Mouse (Mus musculus): ENCODE results near the gene Git2. TPM values are rescaled to one million over a fixed set of nuclear protein-coding genes. Genes with fewer than 3 reads are reported as not detected.

Gene Git2
- total RNA-seq, 2 experiments from 2014 or later, result 46.8 to 47.2 TPM

DNA sequence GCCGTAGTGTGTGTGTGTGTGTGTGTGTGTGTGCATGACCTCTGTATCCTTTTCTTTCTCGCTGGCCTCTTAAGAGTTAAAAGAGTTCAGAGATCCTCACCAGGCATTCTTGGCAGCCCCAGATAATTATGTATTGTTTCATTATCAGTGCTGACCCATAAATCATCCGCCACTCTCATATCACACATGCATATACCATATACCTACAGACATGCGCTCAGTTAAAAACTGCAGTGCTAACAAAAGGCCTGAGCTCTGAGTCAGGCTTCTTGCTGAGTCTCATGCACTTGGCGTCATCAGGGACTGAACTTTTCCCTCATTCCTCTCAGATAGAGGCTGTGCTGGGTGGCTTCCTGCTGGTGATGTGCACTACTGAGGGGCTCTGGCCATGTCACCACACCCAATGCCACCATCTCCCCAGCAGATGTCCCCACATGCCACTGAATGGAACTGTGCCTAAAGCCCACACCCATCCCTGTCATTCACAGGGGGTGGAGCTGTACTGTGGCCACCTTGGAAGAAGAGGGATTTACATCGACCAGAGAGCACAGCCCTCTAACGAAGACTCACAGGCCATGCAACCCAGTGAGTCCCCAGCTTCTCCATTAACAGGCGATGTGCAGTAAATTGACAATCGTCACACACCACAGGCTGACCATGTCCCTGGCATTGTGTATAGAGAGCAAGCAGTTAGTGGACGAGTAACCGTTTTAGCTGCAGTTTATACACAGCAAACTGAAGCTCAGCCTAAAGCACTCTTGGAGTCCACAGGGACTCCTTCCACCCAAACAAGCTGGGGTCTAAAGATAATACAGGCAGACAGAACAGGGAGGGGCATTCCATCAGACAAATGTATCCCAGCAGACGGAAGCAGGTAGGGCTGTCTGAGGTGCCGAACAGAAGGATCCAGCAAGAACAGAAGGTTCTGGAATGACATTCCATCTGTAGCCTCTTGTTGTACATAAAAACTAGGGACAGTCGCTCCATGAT is 72.6 kb downstream of the Git2 start:
- no peak for DNase-seq (ENCODE audit: extremely low spot score in 1 of 2, low spot score in 2 of 2)
- intact Hi-C loops (cut with DNase I), result no loop called here

DNA sequence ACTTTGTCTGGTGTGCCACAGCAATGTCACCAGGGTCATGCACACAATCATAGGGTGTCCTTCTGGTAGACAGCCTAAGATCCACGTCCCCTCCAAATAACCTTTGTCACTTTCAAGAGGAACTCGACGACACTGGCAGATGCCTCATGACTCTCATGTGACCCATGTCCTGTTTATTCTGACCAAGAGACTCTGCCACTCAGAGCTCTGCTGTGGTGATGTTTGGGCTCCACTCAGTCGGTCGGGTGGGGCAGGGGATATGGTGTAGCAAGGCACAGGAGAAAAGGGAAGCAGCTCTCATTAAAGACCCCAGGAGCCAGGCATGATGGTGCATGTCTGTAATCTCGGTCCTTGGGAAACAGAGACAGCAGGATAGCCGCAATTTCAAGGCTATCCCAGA is 76.3 kb downstream of the Git2 start:
- no peak for DNase-seq (ENCODE audit: extremely low spot score in 1 of 2, low spot score in 2 of 2)
- intact Hi-C loops (cut with DNase I), result no loop called here

DNA sequence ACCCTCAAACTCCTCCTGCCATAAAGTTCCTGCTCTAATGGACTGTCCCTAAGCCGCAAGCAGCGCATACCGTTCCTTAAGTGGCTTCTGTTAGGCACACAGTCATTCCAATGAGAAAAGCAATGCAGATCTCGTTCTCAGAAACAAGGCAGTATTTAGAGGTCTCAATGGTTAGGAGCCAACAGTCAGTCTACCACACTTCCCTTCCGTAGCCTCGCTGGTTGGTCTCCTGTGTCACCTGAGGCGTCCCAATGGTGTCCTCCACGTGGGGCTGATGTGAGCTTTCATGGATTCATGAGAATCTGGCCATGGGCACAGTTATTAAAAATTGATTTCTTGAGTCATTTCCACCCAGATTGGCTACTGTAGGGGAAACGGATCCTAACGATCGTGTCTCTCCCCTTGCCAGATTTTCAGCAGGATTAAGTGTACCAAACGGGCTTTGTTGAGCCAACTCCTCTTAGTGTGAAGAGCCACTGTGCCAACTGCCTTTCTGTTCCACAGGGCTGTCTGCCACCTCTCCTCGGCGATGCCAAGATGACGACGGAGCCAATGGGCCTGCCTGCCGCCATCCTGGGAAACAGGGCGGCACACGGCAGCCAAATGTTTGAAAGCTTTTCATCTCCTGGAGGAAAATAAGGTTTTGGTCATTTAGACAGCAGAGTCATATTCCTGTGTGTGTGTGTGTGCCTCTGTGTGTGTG is 77.1 kb downstream of the Git2 start:
- intact Hi-C loops (cut with DNase I), result no loop called here
- DNase-seq (ENCODE audit: extremely low spot score in 1 of 2, low spot score in 2 of 2), result peak; percentile 74 to 86

DNA sequence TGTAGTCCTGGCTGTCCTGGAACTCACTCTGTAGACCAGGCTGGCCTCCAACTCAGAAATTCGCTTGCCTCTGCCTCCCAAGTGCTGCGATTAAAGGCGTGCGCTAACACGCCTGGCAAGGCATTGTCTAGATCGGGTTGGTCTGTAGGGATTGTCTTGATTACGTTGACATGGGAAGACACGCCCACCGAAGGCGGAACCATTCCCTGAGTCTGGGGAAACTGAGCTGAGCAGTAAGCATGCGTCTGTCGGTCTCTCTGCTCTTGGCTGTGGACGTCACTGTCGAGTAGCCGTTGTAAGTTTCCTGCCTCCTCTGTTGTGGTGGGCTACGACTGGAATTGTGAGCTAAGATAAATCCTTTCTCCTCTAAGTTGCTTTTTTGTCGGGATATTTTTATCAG is 78.4 kb downstream of the Git2 start:
- no peak for DNase-seq (ENCODE audit: extremely low spot score in 1 of 2, low spot score in 2 of 2)
- intact Hi-C loops (cut with DNase I), result no loop called here

DNA sequence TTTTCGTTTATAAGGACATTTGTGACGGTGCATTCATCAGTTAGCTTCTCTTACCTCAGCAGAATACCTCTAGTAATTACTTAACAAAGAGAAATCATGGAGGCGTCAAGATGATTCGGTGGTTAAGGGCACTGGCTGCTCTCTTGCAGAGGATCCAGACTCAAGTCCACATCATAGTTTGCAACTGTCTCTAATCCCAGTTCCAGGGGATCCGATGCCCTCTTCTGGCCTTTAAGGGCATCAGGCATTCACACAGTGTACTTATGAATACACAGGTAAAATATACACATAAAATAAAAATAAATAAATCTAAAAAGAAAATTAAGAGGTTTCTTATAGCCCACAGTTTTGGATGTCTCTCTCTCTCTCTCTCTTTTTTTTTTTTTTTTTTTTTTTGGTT is 79.5 kb downstream of the Git2 start:
- DNase-seq (ENCODE audit: extremely low spot score in 1 of 2, low spot score in 2 of 2), result no peak
- intact Hi-C loops (cut with DNase I), result no loop called here

DNA sequence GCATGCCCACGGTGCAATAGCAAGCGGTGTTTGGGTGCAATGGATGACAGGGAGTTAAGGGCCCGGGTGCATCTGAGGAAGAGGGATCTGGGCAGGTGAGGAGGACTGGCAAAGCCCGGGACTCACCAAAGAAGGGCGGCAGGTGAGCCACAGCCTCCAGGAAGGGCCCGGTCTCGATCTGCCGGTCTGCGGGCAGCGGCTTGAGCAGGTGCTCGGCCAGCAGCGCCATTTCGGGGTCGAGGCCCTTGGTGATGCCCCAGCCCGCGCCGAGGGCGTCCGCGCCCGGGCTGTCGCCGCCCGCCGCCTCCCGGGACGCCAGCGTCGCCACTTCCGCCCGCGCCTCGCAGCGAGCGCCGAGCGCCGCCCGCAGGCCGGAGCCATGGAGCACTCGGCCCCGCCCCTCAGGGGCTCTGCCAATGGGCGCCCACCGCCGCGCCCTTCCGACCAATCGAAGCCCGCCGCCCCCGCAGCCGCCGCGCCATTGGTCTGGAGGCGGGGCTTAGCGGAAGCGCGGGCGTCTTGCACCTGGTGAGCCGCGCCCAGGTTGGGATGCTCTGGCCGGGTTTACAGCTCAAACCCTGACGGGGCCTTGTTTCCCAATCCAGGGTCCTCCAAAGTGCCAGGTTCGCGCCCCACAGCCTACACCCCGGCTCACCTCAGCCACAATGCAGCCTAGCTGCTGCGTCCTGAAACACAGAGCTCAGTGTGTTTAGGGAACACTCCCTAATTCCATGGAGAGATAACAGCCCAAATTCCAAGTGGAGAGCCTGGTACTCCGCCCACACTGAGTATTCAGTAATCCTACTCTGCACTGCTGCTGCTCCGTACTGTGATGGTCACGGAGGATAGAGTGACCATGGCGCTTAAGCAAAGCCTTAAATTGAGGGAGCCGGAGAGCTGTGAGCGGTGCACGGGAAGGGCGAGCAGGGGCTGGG is 84.4 kb downstream of the Git2 start, which contains the start of gene Gltp:
Gene Gltp, minus strand, starts transcription at position 352 of the 935 bp plus-strand sequence.
- DNase-seq (ENCODE audit: extremely low spot score in 1 of 2, low spot score in 2 of 2), result peak; percentile 86 to 97
- intact Hi-C loops (cut with DNase I), result loop anchor here (5.0 kb wide), 1 partner anchor 54 kb away; no protein-coding TSS in a partner anchor

DNA sequence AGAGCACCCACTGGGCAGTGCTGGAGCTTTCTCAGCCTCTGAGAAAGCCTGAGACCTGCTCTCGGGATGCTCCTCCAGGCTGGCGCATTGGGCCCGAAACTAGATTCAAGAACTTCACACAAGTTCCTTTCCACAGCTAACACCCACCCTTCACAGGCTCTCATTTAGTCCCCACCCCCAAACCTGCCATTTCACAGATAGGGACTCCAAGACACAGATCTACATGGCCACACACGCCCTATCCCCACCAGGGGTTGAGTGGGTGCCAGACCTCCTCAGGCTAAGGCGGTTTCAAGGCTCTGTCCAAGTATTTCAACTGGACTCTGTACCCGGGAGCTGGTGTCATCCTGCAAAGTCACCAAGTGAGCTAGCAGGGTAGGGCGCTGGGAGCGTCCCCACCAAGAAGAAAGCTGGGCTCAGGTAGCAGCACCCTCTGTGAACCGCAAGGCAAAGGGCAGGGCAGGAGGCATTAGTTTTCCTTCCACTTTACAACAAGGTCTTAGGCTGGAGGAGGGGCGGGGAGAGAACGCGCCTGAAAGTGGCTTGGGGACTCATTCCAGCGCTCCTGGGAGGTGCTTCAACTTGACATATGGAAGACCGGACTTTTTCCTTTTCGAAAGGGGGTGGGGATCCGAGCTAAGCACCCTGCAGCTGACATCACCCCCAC is 85.5 kb downstream of the Git2 start:
- intact Hi-C loops (cut with DNase I), result loop anchor here (5.0 kb wide), 1 partner anchor 53 kb away; no protein-coding TSS in a partner anchor
- DNase-seq (ENCODE audit: extremely low spot score in 1 of 2, low spot score in 2 of 2), result no peak

DNA sequence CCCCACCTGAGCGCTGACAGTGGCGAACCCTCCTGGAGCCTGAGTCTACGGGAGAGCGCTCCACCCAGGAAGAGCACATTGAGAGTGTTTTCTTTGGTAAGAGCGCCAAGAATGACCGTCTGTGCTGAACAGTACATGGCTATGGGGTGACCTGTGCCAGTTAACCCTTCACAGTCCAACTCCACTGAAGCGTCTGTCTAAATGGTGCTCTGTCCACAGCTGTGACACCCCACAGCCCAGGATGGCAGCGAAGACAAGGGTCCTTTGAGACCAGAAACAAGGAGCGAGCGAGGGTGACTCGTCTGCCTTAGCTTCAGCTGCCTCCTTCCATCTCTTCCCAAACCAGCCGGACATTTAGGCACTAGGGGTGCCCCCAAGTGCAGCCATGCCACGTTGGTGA is 86.6 kb downstream of the Git2 start:
- intact Hi-C loops (cut with DNase I), result no loop called here
- DNase-seq (ENCODE audit: extremely low spot score in 1 of 2, low spot score in 2 of 2), result peak in 1 of 2 experiments; percentile 38

DNA sequence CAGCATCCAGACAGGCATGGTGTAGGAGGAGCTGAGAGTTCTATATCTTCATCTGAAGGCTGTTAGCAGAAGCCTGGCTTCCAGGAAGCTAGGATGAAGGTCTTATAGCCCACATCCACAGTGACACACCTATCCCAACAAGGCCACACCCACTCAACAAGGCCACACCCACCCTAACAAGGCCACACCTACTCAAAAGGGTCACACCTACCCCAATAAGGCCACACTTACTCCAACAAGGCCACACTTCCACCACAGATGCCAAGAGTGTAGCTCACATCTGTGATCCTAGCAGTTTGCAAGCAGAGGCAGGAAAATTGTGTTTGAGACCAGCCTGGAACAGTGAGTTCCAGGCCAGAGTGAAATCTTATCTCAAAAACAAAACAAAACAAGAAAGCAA is 87.4 kb downstream of the Git2 start:
- DNase-seq (ENCODE audit: extremely low spot score in 1 of 2, low spot score in 2 of 2), result no peak
- intact Hi-C loops (cut with DNase I), result no loop called here

DNA sequence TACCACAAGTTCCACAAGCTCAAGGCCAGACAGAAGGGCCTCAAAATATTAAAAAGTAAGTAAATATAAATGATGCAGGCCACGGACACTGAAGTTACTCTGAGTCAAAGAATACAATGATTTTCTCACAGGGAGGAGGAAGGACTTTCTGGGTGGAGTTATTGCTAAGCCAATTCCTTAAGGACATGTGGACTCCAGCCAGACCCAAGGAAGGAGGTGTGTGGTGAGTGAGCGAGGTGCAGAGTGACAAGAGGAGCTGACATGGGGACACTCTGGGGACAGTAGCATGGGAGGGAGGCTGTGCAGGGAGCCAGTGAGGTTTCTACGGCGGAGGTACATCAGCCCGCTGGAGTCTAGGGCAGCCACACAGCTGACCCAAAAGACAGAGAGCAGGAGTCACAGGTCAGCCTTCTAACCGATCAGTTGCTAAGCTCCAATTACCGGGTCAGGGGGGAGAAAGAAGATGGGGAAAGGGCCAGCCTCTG is 88.5 kb downstream of the Git2 start:
- no peak for DNase-seq (ENCODE audit: extremely low spot score in 1 of 2, low spot score in 2 of 2)
- intact Hi-C loops (cut with DNase I), result no loop called here

DNA sequence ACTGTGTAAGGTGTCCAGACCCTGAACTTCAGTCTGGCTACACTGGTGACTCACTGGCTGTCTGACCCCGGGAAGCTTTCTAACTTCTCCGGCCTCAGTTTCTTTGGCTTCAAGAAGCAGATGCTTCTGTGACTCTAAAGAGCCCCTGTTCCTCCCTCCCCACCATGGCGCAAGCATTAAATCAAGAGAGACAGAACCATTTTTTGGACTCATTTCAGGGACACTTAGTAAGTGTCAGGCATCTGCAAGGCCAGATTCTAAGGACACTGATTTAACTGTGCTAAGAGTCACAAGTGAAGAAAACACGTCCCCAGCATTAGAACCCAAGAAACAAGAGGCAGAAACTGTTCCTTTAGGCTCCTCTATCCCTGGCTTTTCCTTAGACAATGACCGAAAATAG is 89.3 kb downstream of the Git2 start:
- intact Hi-C loops (cut with DNase I), result no loop called here
- no peak for DNase-seq (ENCODE audit: extremely low spot score in 1 of 2, low spot score in 2 of 2)

DNA sequence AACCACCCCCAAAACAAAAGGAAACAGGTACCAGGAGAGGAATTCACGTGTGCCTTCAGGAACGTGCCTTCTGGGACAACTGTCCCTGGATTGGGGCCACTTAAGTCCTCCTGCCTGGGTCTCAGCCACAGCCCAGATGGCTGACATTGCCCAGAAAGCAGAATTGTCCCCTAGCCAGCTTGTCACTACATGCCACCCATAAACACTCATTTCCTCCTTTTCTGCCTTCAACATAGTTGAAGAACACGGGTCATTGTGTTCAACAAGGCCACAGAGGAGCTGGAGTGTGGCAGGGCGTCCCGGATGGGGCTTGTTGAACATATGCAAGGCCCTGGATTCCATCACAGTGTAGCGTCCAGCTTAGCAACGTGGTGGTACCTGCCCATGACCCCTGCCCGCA is 93.6 kb downstream of the Git2 start:
- intact Hi-C loops (cut with DNase I), result no loop called here
- no peak for DNase-seq (ENCODE audit: extremely low spot score in 1 of 2, low spot score in 2 of 2)

DNA sequence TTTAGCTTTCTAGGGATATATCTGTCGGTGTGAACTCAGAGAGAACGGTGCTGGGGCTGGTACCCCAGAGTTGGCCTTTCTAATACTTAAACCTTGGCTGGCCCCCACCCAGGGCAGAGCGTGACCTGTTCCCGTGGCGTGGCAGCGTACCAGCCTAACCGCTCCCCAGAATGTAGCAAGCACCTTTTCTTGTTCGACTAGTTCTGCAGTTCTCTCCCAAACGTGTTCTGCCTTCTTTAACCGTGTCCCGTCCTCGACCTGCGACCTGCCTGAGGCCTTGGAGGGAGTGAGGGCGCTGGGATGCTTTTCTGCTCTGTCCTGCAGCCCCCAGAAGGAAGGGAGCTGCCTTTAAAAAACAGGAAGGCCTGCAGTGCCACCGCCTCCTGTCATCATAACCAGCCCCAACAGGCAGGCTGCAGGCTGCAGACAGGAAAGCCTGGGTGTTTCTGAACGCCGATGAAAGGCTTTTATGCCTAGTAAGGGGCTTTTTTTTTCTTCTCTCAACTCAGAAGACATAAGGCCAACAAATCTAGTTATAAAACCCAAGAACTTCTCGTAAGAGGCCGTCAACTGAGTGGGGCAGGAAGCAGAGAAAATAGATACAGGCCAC is 94.5 kb downstream of the Git2 start:
- intact Hi-C loops (cut with DNase I), result no loop called here
- DNase-seq (ENCODE audit: extremely low spot score in 1 of 2, low spot score in 2 of 2), result no peak

DNA sequence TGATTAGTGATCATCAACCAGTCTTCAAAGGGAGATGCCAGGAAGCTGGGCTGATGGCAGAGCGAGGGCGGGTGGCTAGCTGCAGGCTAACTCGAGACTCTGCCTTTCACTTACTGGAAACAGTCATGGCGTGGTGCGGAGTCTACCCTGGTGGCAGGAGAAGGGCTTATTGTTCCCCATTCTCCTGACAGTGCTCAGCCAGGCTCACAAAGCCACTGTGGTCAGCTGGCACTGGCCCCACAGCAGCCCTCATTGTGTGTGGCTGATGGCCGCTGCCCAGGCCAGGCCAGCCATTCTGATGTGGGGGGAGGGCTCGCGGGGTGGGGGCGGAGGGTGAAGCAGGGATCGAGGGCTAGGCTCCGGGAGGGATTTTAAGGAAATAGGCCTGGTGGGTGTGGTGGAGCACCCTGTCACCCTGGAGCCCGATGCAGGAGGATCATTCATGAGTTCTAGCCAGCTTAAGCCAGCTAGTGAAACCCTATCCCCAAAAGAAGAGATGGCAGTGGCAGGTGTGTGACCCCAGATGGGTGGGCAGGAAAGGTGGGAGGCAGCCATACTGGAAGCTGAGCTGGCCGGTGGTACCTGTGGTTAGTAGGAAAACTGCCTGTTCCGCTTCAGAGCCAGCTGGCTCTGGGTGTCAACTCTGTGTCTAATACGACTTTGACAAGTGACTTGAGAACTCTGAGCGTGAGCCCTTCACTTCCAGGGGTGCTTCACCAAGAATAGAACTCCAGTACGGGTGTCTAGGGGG is 95.3 kb downstream of the Git2 start:
- no peak for DNase-seq (ENCODE audit: extremely low spot score in 1 of 2, low spot score in 2 of 2)
- intact Hi-C loops (cut with DNase I), result no loop called here

All from left cerebral cortex, postnatal 10 days (tissue).